Mouse (Mus musculus): Measurements from ENCODE around the gene Ogfod3. TPM values are rescaled to one million over a fixed set of nuclear protein-coding genes. Genes with fewer than 3 reads are reported as not detected.

Ogfod3 gene
- polyA plus RNA-seq, 1 experiment, result 5.9 TPM

DNA sequence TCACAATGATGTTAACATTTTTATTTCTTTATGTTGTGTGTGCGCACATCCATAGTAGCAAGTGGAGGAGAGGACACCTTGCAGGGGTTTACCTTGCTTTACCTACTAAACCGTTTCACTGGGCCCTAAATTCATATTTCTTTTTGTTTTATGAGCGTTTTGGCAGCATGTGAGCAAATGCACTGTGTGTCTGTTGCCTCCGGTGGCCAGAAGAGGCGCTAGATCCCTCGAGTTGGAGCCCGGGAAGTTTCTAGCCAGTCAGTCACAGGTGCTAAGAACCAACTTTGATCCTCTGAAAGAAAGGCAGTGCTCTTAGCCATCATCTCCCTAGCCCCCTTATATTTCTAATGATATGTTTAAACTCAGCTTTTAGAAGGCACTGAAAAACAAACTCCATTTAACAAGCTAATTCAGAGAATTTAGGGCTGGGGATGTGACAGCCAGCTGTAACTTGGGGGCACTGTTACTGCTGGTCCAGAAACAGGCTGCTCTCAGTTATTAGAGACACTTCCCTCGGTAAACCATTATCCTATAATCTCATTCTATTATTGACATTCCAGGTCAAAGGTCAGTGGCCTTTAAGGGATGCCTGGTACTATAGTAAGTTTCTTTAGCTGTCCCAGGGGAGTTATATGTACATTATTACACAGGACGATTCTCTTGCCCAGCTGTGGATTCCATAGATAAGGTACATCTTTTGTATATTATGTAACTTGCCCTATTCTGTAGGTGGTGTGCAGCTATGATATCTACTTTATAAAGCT lies 31.1 kb upstream of the Ogfod3 start:
- H3K4me3 ChIP-seq (ENCODE audit: extremely low read depth, insufficient read depth, insufficient read length), result no peak overlapping the region
- no peak overlapping the region for H3K27ac ChIP-seq (ENCODE audit: insufficient read depth, low read length)
- H3K27me3 ChIP-seq (ENCODE audit: control insufficient read depth, insufficient read depth, low read length), result no peaks in the 10 kb centered on the region
- peak in 1 of 2 experiments; percentile 65 for DNase-seq (ENCODE audit: low read depth in 1 of 2, low spot score in 2 of 2)
- TF ChIP-seq POLR2A (IDR thresholded peaks at IDR 0.05; ENCODE audit: low read depth, low read length), result no peak
- peak; percentile 43; the same call in 1 of the 2 replicates for TF ChIP-seq CTCF (IDR thresholded peaks at IDR 0.05; ENCODE audit: extremely low read depth, insufficient read depth, insufficient read length, insufficient replicate concordance)
- peaks cover 9% of the 10 kb centered on the region; the same call in 1 of the 2 replicates for H3K4me1 ChIP-seq (ENCODE audit: control insufficient read depth, insufficient read depth, insufficient read length)
- WGBS, result 26% methylated on average over 9 of the region's 9 CpGs
- peaks cover 4% of the 10 kb centered on the region for H3K36me3 ChIP-seq (ENCODE audit: control insufficient read depth, insufficient read depth, low read length)

DNA sequence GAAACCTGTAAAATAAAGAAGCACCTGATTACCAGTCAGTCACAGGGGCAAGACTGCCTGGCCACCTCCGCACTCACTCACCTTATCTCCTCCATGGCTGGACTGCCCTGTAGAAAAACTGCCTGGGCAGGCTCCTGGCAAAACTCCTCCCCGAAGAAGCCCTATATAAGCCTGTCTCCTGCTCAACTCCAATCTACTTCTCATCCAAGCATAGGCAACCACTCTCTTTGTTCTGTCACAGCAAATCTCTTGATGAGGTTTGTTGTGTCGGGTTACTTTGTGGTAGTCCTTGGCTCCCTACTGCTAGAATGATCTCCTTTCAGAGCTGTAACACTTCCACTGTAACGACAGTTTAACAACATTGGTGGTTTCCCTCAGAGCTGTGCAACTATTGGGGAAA lies 28.2 kb upstream of the Ogfod3 start:
- DNase-seq (ENCODE audit: low read depth in 1 of 2, low spot score in 2 of 2), result no peak
- no peaks in the 10 kb centered on the region for H3K27me3 ChIP-seq (ENCODE audit: control insufficient read depth, insufficient read depth, low read length)
- H3K36me3 ChIP-seq (ENCODE audit: control insufficient read depth, insufficient read depth, low read length), result no peaks in the 10 kb centered on the region
- WGBS, result 67% methylated on average over 4 of the region's 4 CpGs
- no peak overlapping the region for H3K4me3 ChIP-seq (ENCODE audit: extremely low read depth, insufficient read depth, insufficient read length)
- H3K4me1 ChIP-seq (ENCODE audit: control insufficient read depth, insufficient read depth, insufficient read length), result peaks cover 14% of the 10 kb centered on the region
- H3K27ac ChIP-seq (ENCODE audit: insufficient read depth, low read length), result no peak overlapping the region
- TF ChIP-seq POLR2A (IDR thresholded peaks at IDR 0.05; ENCODE audit: low read depth, low read length) (no peak), CTCF (IDR thresholded peaks at IDR 0.05; ENCODE audit: extremely low read depth, insufficient read depth, insufficient read length, insufficient replicate concordance) (no peak)

DNA sequence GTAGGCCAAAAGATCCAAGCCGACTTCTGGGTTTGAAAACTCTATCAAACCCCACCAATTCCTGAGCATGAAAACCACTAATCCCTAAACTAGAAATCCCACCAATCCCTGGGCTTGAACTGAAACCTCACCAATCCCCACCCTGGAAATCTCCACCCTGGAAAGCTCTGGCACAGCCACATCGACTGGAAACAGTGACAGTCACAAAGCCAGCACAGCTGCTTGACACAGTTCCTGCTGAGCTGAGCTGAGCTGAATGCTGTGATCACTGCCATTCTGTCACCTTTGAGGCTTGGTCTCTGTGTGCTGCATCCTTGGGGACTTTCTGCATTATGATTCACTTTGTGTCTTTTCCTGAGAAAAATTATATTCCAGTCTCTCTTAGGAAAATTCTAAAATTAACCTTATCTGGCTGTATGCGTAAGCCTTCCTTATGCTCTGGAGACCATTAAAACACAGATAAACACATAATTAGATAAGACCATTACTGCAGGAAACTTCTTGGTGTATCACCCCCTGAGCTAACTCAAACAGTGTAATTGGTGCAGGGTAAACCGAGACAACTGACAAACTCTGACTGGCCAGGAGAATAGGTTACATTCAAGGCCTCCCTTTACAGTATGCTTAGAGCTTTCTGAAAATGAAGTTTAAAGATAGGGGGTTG lies 27.2 kb upstream of the Ogfod3 start:
- no peak for TF ChIP-seq CTCF (IDR thresholded peaks at IDR 0.05; ENCODE audit: extremely low read depth, insufficient read depth, insufficient read length, insufficient replicate concordance)
- no peak for TF ChIP-seq POLR2A (IDR thresholded peaks at IDR 0.05; ENCODE audit: low read depth, low read length)
- no peak for DNase-seq (ENCODE audit: low read depth in 1 of 2, low spot score in 2 of 2)
- peaks cover 15% of the 10 kb centered on the region for H3K4me1 ChIP-seq (ENCODE audit: control insufficient read depth, insufficient read depth, insufficient read length)
- H3K27ac ChIP-seq (ENCODE audit: insufficient read depth, low read length), result no peak overlapping the region
- 74% methylated on average over 4 of the region's 4 CpGs for WGBS
- H3K4me3 ChIP-seq (ENCODE audit: extremely low read depth, insufficient read depth, insufficient read length), result no peak overlapping the region
- no peaks in the 10 kb centered on the region for H3K27me3 ChIP-seq (ENCODE audit: control insufficient read depth, insufficient read depth, low read length)
- H3K36me3 ChIP-seq (ENCODE audit: control insufficient read depth, insufficient read depth, low read length), result no peaks in the 10 kb centered on the region

DNA sequence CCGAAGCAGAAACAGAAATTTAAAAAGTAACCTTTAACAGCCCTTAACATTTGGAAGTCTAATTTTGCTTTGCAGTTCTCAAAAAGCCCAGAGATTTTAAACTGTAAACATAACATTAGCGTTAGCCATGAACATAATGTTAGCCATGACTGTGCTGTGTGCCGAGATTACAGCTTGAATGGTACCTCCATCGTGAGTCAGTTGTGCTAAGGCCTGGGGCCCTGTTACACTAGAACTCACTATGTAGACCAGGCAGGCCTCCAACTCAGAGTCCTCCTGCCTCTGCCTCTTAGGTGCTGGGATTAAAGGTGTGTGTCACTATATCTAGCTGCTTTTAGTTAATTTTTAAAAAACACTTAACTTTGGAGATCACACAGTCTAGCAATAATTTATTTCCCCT lies 26.7 kb upstream of the Ogfod3 start:
- no peak overlapping the region for H3K4me3 ChIP-seq (ENCODE audit: extremely low read depth, insufficient read depth, insufficient read length)
- H3K27ac ChIP-seq (ENCODE audit: insufficient read depth, low read length), result no peak overlapping the region
- TF ChIP-seq CTCF (IDR thresholded peaks at IDR 0.05; ENCODE audit: extremely low read depth, insufficient read depth, insufficient read length, insufficient replicate concordance) (no peak), POLR2A (IDR thresholded peaks at IDR 0.05; ENCODE audit: low read depth, low read length) (no peak)
- H3K4me1 ChIP-seq (ENCODE audit: control insufficient read depth, insufficient read depth, insufficient read length), result peaks cover 13% of the 10 kb centered on the region
- peaks cover 4% of the 10 kb centered on the region for H3K36me3 ChIP-seq (ENCODE audit: control insufficient read depth, insufficient read depth, low read length)
- WGBS, result 89% methylated on average over 4 of the region's 4 CpGs
- DNase-seq (ENCODE audit: low read depth in 1 of 2, low spot score in 2 of 2), result no peak
- no peaks in the 10 kb centered on the region for H3K27me3 ChIP-seq (ENCODE audit: control insufficient read depth, insufficient read depth, low read length)

DNA sequence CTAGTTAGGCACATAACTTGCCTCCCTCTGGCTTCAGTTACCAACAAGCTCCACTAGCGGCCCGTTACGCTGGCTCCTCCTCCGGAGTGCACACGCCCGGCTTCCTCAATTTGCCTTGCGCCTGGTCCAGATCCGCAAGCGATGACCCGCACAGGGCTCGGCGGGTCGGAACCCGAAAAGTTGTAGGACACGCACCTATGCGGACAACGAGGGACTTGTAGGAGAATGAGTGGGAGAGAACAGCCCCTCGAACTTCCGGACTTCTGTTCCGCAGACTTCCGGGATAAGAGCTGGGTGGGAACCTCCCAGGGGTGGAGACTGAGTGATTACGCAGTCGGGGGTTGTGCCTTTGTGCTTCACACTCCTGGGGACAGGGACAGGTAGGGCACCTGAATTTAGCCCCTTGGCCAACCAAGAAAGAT lies 24.5 kb upstream of the Ogfod3 start, which contains the start of gene Cybc1:
Cybc1 (minus strand) TSS at position 305 of the 422 bp plus-strand sequence.
- peak within 1 kb of the TSS; percentile 82 for H3K4me3 ChIP-seq (ENCODE audit: extremely low read depth, insufficient read depth, insufficient read length)
- WGBS, result under 1% methylated on average over 23 of the region's 23 CpGs
- H3K27ac ChIP-seq (ENCODE audit: insufficient read depth, low read length), result peak within 1 kb of the TSS; percentile 98
- peaks cover 6% of the 10 kb centered on the region for H3K4me1 ChIP-seq (ENCODE audit: control insufficient read depth, insufficient read depth, insufficient read length)
- TF ChIP-seq CTCF (IDR thresholded peaks at IDR 0.05; ENCODE audit: extremely low read depth, insufficient read depth, insufficient read length, insufficient replicate concordance), result no peak
- TF ChIP-seq POLR2A (IDR thresholded peaks at IDR 0.05; ENCODE audit: low read depth, low read length), result peak; percentile 48
- H3K36me3 ChIP-seq (ENCODE audit: control insufficient read depth, insufficient read depth, low read length), result peaks cover 26% of the 10 kb centered on the region
- DNase-seq (ENCODE audit: low read depth in 1 of 2, low spot score in 2 of 2), result peak; percentile 83 to 86
- H3K27me3 ChIP-seq (ENCODE audit: control insufficient read depth, insufficient read depth, low read length), result no peaks in the 10 kb centered on the region

DNA sequence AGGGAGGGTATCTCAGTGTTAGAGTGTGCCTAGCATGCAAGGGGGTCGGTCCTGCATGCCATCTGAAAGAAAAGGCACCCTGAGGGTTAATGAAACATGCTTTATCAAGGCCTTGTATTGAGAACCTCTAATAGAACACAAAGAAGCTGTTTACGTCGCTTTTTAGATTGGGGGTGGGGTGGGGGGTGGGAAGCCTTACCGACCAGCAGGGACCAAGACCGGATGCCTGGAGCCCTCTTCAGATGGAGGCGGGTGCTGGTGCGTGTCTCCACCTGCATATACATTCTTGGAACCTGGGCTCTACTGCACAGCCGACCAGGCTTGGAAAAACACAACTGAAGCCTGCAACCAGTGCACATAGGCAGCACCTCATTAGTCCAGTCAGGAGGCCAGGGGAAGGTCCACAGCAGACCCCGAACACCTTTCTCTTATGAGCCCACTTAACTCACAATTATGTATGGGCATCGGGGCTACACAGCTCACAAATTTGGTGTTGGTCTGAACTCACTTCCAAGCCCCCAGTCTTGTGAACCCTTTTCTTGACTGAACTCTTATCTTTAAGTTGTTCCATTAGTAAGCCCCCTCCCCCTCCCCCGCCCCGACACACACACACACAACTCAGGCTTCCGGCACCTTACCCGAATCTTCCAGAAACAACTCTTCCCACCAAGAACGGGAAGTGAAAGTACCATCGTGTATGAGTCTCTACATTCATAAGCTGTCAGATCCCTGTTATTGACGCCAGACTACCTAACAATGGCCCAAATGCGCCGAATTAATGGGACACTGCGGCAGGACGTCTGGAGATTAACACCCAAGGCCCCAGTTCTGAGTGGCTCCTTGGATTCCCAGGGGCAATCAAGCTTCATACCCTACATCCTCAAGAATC lies 23.9 kb upstream of the Ogfod3 start:
- Histone ChIP-seq H3K27ac (ENCODE audit: insufficient read depth, low read length) (peak overlapping the region; percentile 98), H3K36me3 (ENCODE audit: control insufficient read depth, insufficient read depth, low read length) (peaks cover 32% of the 10 kb centered on the region), H3K27me3 (ENCODE audit: control insufficient read depth, insufficient read depth, low read length) (no peaks in the 10 kb centered on the region), H3K4me3 (ENCODE audit: extremely low read depth, insufficient read depth, insufficient read length) (peak overlapping the region; percentile 82), H3K4me1 (ENCODE audit: control insufficient read depth, insufficient read depth, insufficient read length) (peaks cover 6% of the 10 kb centered on the region)
- 0 out of 2 replicates have a peak, but pooled peaks have one; percentile 6 for TF ChIP-seq POLR2A (IDR thresholded peaks at IDR 0.05; ENCODE audit: low read depth, low read length)
- no peak for TF ChIP-seq CTCF (IDR thresholded peaks at IDR 0.05; ENCODE audit: extremely low read depth, insufficient read depth, insufficient read length, insufficient replicate concordance)
- DNase-seq (ENCODE audit: low read depth in 1 of 2, low spot score in 2 of 2), result peak; percentile 57 to 83
- WGBS, result 3% methylated on average over 21 of the region's 21 CpGs
